Mouse (Mus musculus): ENCODE data around the gene Rgs21. TPM values are rescaled to one million over a fixed set of nuclear protein-coding genes. Genes with fewer than 3 reads are reported as not detected.

Gene Rgs21
- polyA plus RNA-seq (2014; fragmentation: Nextera tagmentation; extraction: Ambion mirVana) = not detected in 2 replicates

DNA sequence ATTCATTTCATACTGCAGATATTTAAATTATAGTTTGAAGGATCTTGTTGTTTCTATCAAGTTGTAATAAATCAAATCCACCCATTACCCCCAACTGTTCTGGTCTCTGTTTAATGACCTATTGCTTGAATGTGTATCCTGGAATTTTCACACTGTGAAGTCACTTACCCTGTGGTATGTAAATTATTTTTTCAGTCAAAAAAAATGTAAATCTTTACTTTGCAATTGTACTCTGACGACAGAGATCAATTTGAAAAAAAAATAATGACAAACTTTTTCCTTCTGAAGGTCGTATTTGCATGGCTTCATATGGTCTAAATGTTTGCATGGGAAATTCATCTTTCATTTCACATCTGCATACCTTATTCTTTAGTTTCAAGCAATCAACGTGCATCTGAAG lies at the start of gene Rgs21:
Rgs21 (minus strand) TSS at position 101 of the 400 bp plus-strand sequence.
- Histone ChIP-seq H3K36me3 (ENCODE audit: control insufficient read depth, insufficient read depth, low read length) (no peaks in the 10 kb centered on the region), H3K4me3 (ENCODE audit: low read depth, low read length) (no peak within 1 kb of the TSS), H3K27me3 (ENCODE audit: control insufficient read depth, insufficient read depth, low read length) (no peaks in the 10 kb centered on the region), H3K4me1 (ENCODE audit: control insufficient read depth, insufficient read depth, low read length) (no peaks in the 10 kb centered on the region), H3K4me2 (no peak within 1 kb of the TSS), H3K9me3 (ENCODE audit: control insufficient read depth, low read length) (no peaks in the 10 kb centered on the region), H3K27ac (ENCODE audit: low read depth, low read length) (no peak within 1 kb of the TSS), H3K9ac (ENCODE audit: low read length) (no peak within 1 kb of the TSS)
- DNase-seq (ENCODE audit: low spot score, missing footprints) = no peak
- no peak for ATAC-seq (ENCODE audit: low FRiP score)
- WGBS = 70% methylated on average over 3 of the region's 3 CpGs

DNA sequence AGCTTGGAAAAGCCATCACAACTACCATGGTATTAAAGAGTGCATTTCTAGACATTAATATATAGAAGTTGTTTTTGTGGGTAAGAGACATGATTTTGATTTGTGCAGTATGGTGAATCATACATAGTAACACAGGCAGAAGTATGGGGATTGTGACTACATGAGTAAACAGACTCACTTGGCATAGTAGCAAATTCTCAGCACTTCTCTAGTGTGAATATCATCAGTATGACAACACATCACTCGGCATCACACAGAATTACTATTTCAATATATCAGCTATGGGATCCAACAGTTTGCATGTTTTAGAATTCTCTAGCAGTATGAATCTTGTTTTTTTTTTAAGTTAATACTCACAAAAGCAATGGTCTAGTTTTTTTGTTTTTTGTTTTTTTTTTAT lies 36.6 kb upstream of the Rgs21 start:
- Histone ChIP-seq H3K4me1 (ENCODE audit: control insufficient read depth, insufficient read depth, low read length) (no peaks in the 10 kb centered on the region), H3K27ac (ENCODE audit: low read depth, low read length) (no peak overlapping the region), H3K4me2 (no peak overlapping the region), H3K9ac (ENCODE audit: low read length) (no peak overlapping the region), H3K9me3 (ENCODE audit: control insufficient read depth, low read length) (no peaks in the 10 kb centered on the region), H3K4me3 (ENCODE audit: low read depth, low read length) (no peak overlapping the region), H3K36me3 (ENCODE audit: control insufficient read depth, insufficient read depth, low read length) (no peaks in the 10 kb centered on the region), H3K27me3 (ENCODE audit: control insufficient read depth, insufficient read depth, low read length) (no peaks in the 10 kb centered on the region)
- DNase-seq (ENCODE audit: low spot score, missing footprints) (no peak), ATAC-seq (ENCODE audit: low FRiP score) (no peak)
- 98% methylated on average over 1 of the region's 1 CpGs for WGBS

DNA sequence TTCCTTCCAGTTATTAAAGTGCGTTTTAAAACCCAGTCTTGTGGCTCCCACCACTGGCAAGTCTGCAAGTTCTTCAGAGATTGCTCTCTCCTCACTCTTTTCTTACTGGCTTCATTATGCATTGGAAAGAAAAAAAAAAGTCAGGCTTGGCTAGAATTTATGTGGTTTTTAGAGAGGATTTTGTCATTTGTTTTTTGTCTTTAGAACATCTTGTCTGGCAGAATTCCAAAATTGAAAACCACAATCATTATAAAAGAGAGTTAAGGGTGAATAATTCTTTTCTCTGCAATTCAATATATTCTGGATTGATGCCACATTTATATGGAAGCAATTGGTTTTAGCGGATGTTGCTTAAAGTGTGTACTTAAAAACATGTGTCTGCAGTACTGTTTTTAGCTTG lies 35.5 kb upstream of the Rgs21 start:
- no peak overlapping the region for H3K4me3 ChIP-seq (ENCODE audit: low read depth, low read length)
- no peak overlapping the region for H3K9ac ChIP-seq (ENCODE audit: low read length)
- 75% methylated on average over 2 of the region's 2 CpGs for WGBS
- H3K4me1 ChIP-seq (ENCODE audit: control insufficient read depth, insufficient read depth, low read length) = no peaks in the 10 kb centered on the region
- H3K27ac ChIP-seq (ENCODE audit: low read depth, low read length) = no peak overlapping the region
- ATAC-seq (ENCODE audit: low FRiP score) (no peak), DNase-seq (ENCODE audit: low spot score, missing footprints) (no peak)
- no peaks in the 10 kb centered on the region for H3K36me3 ChIP-seq (ENCODE audit: control insufficient read depth, insufficient read depth, low read length)
- no peaks in the 10 kb centered on the region for H3K27me3 ChIP-seq (ENCODE audit: control insufficient read depth, insufficient read depth, low read length)
- H3K4me2 ChIP-seq = no peak overlapping the region
- H3K9me3 ChIP-seq (ENCODE audit: control insufficient read depth, low read length) = no peaks in the 10 kb centered on the region

DNA sequence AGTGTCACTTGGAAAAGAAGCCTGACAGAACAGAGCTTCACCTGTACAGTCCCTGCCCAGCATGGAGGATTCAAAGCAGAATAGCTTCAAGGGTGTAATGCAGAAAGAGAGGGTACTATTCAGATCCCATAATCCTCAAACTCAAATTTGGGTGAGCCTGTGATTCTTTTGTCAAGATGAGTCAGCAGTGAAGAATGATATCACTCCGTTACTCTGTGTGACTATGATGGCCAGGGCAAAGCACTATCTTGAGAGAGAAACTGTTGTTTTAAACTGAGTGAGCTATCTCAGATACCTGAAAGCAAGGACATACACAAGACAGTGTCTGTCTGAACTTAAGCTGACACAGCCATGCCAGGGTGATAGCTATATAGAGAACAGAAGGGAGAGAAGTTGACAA lies 11.9 kb upstream of the Rgs21 start:
- Histone ChIP-seq H3K27me3 (ENCODE audit: control insufficient read depth, insufficient read depth, low read length) (no peaks in the 10 kb centered on the region), H3K4me3 (ENCODE audit: low read depth, low read length) (no peak overlapping the region), H3K9me3 (ENCODE audit: control insufficient read depth, low read length) (no peaks in the 10 kb centered on the region), H3K36me3 (ENCODE audit: control insufficient read depth, insufficient read depth, low read length) (no peaks in the 10 kb centered on the region), H3K4me1 (ENCODE audit: control insufficient read depth, insufficient read depth, low read length) (no peaks in the 10 kb centered on the region), H3K4me2 (no peak overlapping the region), H3K9ac (ENCODE audit: low read length) (no peak overlapping the region), H3K27ac (ENCODE audit: low read depth, low read length) (no peak overlapping the region)
- DNase-seq (ENCODE audit: low spot score, missing footprints) (no peak), ATAC-seq (ENCODE audit: low FRiP score) (no peak)
- 96% methylated on average over 1 of the region's 1 CpGs for WGBS

DNA sequence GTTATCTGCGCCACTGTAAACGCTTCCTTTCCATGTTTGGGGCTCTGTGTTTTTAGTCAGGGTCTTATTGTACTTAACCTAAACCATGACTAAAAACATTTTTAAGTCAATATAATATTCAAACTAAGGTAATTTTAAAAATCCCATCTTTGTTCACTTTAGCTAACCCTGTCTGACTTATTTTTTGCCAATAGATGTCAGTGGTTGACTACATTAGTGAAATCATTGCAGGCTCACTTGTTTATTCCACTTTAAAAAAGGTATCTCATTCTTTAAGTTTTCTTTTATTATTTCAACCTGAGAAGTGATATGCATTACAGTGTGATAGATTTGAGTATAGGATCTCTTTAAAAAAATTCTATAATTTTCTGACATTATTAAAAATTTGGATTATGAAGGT lies 5.5 kb upstream of the Rgs21 start:
- H3K9ac ChIP-seq (ENCODE audit: low read length) = no peak overlapping the region
- ATAC-seq (ENCODE audit: low FRiP score) = no peak
- no peak overlapping the region for H3K4me3 ChIP-seq (ENCODE audit: low read depth, low read length)
- no peaks in the 10 kb centered on the region for H3K4me1 ChIP-seq (ENCODE audit: control insufficient read depth, insufficient read depth, low read length)
- no peak for DNase-seq (ENCODE audit: low spot score, missing footprints)
- 96% methylated on average over 2 of the region's 2 CpGs for WGBS
- no peaks in the 10 kb centered on the region for H3K9me3 ChIP-seq (ENCODE audit: control insufficient read depth, low read length)
- H3K4me2 ChIP-seq = no peak overlapping the region
- H3K36me3 ChIP-seq (ENCODE audit: control insufficient read depth, insufficient read depth, low read length) = no peaks in the 10 kb centered on the region
- no peak overlapping the region for H3K27ac ChIP-seq (ENCODE audit: low read depth, low read length)
- no peaks in the 10 kb centered on the region for H3K27me3 ChIP-seq (ENCODE audit: control insufficient read depth, insufficient read depth, low read length)

DNA sequence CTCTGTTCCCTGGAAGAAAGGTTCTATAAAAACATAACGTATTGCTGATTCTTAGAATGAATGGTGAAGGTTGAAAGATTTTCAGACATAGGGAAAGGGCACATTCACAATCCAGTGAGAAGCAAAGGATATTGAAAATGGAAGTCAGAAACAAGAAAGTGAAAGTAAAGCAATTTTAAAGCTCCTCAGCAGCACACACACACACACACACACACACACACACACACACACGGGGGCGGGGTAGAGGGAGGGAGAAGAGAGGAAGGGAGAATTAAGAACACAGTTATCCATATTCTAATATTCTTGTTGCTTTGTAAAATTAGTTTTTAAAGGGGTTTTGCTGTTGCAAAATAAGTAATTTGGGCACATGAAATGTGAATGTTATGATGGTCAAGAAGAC lies 2.4 kb upstream of the Rgs21 start:
- Histone ChIP-seq H3K27me3 (ENCODE audit: control insufficient read depth, insufficient read depth, low read length) (no peaks in the 10 kb centered on the region), H3K9ac (ENCODE audit: low read length) (no peak overlapping the region), H3K4me3 (ENCODE audit: low read depth, low read length) (no peak overlapping the region), H3K9me3 (ENCODE audit: control insufficient read depth, low read length) (no peaks in the 10 kb centered on the region), H3K36me3 (ENCODE audit: control insufficient read depth, insufficient read depth, low read length) (no peaks in the 10 kb centered on the region), H3K4me2 (no peak overlapping the region), H3K4me1 (ENCODE audit: control insufficient read depth, insufficient read depth, low read length) (no peaks in the 10 kb centered on the region), H3K27ac (ENCODE audit: low read depth, low read length) (no peak overlapping the region)
- DNase-seq (ENCODE audit: low spot score, missing footprints) (no peak), ATAC-seq (ENCODE audit: low FRiP score) (no peak)
- 86% methylated on average over 3 of the region's 3 CpGs for WGBS

DNA sequence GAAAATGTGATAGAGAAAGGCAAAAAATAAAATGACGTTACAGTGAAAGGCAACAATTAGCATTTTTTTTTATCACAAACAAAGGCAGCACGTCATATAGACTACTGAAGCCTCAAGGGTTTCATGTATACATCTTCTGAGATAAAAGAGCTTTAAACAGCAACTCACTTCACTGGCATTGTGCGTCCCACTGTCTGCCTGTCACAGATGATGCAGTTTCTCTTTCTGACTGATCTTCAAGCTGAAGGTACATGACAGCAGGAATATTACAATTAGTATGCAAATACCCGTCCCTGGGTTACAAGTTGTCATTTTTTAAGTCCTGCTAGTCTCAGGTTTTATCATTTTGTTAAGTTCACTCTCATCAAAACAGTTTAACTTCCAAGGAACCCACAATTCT lies 22.3 kb downstream of the Rgs21 start:
- no peak overlapping the region for H3K9ac ChIP-seq (ENCODE audit: low read length)
- H3K9me3 ChIP-seq (ENCODE audit: control insufficient read depth, low read length) = no peaks in the 10 kb centered on the region
- H3K27me3 ChIP-seq (ENCODE audit: control insufficient read depth, insufficient read depth, low read length) = no peaks in the 10 kb centered on the region
- H3K27ac ChIP-seq (ENCODE audit: low read depth, low read length) = no peak overlapping the region
- H3K4me1 ChIP-seq (ENCODE audit: control insufficient read depth, insufficient read depth, low read length) = no peaks in the 10 kb centered on the region
- no peak for ATAC-seq (ENCODE audit: low FRiP score)
- peak; percentile 78 for DNase-seq (ENCODE audit: low spot score, missing footprints)
- H3K4me3 ChIP-seq (ENCODE audit: low read depth, low read length) = no peak overlapping the region
- no peak overlapping the region for H3K4me2 ChIP-seq
- 77% methylated on average over 4 of the region's 4 CpGs for WGBS
- no peaks in the 10 kb centered on the region for H3K36me3 ChIP-seq (ENCODE audit: control insufficient read depth, insufficient read depth, low read length)

DNA sequence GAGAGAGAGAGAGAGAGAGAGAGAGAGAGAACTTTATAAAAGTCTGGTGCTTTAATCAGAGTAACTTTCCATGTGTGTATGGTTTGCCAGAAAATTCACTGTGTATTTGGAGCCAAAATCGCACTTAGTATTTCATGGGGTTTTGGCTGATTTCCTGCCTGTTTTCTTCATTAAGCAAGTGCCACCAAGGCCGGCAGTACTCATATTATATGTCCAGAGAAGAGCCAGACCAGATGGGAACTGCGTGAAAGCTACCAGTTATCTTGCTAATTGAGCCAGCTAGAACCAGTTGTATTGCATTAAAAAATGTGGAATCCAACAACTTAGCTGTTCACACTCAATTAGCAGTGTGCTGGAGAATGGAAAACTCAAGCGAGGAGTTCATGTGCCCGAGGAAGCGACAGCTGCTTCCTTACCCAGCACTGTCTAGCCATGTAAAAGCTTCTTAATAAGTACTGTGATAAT lies 22.9 kb downstream of the Rgs21 start:
- Histone ChIP-seq H3K4me1 (ENCODE audit: control insufficient read depth, insufficient read depth, low read length) (no peaks in the 10 kb centered on the region), H3K4me3 (ENCODE audit: low read depth, low read length) (no peak overlapping the region), H3K27me3 (ENCODE audit: control insufficient read depth, insufficient read depth, low read length) (no peaks in the 10 kb centered on the region), H3K27ac (ENCODE audit: low read depth, low read length) (no peak overlapping the region), H3K9me3 (ENCODE audit: control insufficient read depth, low read length) (no peaks in the 10 kb centered on the region), H3K4me2 (no peak overlapping the region), H3K36me3 (ENCODE audit: control insufficient read depth, insufficient read depth, low read length) (no peaks in the 10 kb centered on the region), H3K9ac (ENCODE audit: low read length) (no peak overlapping the region)
- ATAC-seq (ENCODE audit: low FRiP score) (no peak), DNase-seq (ENCODE audit: low spot score, missing footprints) (peak; percentile 82)
- 88% methylated on average over 6 of the region's 6 CpGs for WGBS

DNA sequence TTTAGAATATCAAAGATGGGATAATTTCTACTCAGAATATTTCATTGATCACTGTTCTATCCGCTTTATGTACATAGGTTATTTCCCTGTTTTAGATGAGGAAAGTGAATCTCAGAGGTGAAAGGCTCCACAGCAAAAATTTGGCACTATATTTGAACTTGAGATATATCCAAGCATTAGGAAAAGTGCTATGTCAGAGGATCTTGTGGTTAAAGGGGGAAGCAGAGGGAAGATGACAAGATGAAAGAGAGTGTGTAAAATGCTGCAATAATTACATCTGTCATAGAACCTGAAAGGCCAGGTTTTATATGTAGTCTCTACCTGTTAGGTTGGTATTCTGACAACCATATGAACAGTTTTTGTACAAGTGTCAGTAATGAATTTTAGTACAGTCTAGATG lies 35.7 kb downstream of the Rgs21 start:
- 90% methylated on average over 1 of the region's 1 CpGs for WGBS
- no peak overlapping the region for H3K4me2 ChIP-seq
- H3K4me3 ChIP-seq (ENCODE audit: low read depth, low read length) = no peak overlapping the region
- H3K27ac ChIP-seq (ENCODE audit: low read depth, low read length) = no peak overlapping the region
- no peaks in the 10 kb centered on the region for H3K36me3 ChIP-seq (ENCODE audit: control insufficient read depth, insufficient read depth, low read length)
- no peak overlapping the region for H3K9ac ChIP-seq (ENCODE audit: low read length)
- ATAC-seq (ENCODE audit: low FRiP score) (no peak), DNase-seq (ENCODE audit: low spot score, missing footprints) (no peak)
- no peaks in the 10 kb centered on the region for H3K4me1 ChIP-seq (ENCODE audit: control insufficient read depth, insufficient read depth, low read length)
- H3K27me3 ChIP-seq (ENCODE audit: control insufficient read depth, insufficient read depth, low read length) = no peaks in the 10 kb centered on the region
- no peaks in the 10 kb centered on the region for H3K9me3 ChIP-seq (ENCODE audit: control insufficient read depth, low read length)
